Mouse (Mus musculus): ENCODE measurements around the gene Tnni3. TPM values are rescaled to one million over a fixed set of nuclear protein-coding genes. Genes with fewer than 3 reads are reported as not detected.

Tnni3 gene
- polyA plus RNA-seq, 1 experiment from 2014 or later, result 2.5 TPM

- peak; percentile 64 for DNase-seq (ENCODE audit: low spot score)
Observed at GRCm38 (mm10) chr7:4521231-4522003, 2.6 kb downstream of the Tnni3 start.

- DNase-seq (ENCODE audit: low spot score), result peak; percentile 59
Observed at GRCm38 (mm10) chr7:4518487-4518886, 5.5 kb downstream of the Tnni3 start.

- DNase-seq (ENCODE audit: low spot score), result no peak
Observed at GRCm38 (mm10) chr7:4516332-4517050, 7.5 kb downstream of the Tnni3 start, which contains the start of gene Tnnt1. Gene Tnnt1, minus strand, starts transcription at chr7:4516382.

GRCm38 (mm10) chr7:4515853-4516252 is 8.2 kb downstream of the Tnni3 start:
- DNase-seq (ENCODE audit: low spot score), result no peak

- DNase-seq (ENCODE audit: low spot score), result no peak
Observed at GRCm38 (mm10) chr7:4513829-4514712, 10.0 kb downstream of the Tnni3 start.

- peak; percentile 74 for DNase-seq (ENCODE audit: low spot score)
Observed at GRCm38 (mm10) chr7:4513236-4513635, 10.8 kb downstream of the Tnni3 start.

GRCm38 (mm10) chr7:4511489-4512224 is 12.4 kb downstream of the Tnni3 start:
- no peak for DNase-seq (ENCODE audit: low spot score)

GRCm38 (mm10) chr7:4509863-4510608 is 14.0 kb downstream of the Tnni3 start:
- peak; percentile 88 for DNase-seq (ENCODE audit: low spot score)

- DNase-seq (ENCODE audit: low spot score), result no peak
Observed at GRCm38 (mm10) chr7:4508739-4509116, 15.3 kb downstream of the Tnni3 start.

GRCm38 (mm10) chr7:4508062-4508738 is 15.8 kb downstream of the Tnni3 start:
- DNase-seq (ENCODE audit: low spot score), result no peak

GRCm38 (mm10) chr7:4507220-4507619 is 16.8 kb downstream of the Tnni3 start:
- DNase-seq (ENCODE audit: low spot score), result no peak

GRCm38 (mm10) chr7:4504646-4505435 is 19.2 kb downstream of the Tnni3 start:
- DNase-seq (ENCODE audit: low spot score), result no peak

GRCm38 (mm10) chr7:4503858-4504257 is 20.2 kb downstream of the Tnni3 start:
- DNase-seq (ENCODE audit: low spot score), result no peak

GRCm38 (mm10) chr7:4503100-4503499 is 20.9 kb downstream of the Tnni3 start:
- no peak for DNase-seq (ENCODE audit: low spot score)

- DNase-seq (ENCODE audit: low spot score), result peak; percentile 49
Observed at GRCm38 (mm10) chr7:4502421-4503090, 21.5 kb downstream of the Tnni3 start.

- peak; percentile 93 for DNase-seq (ENCODE audit: low spot score)
Observed at GRCm38 (mm10) chr7:4501558-4502397, 22.3 kb downstream of the Tnni3 start, which contains the start of gene Ppp1r12c. Gene Ppp1r12c, minus strand, starts transcription at chr7:4501680.

GRCm38 (mm10) chr7:4500892-4501471 is 23.0 kb downstream of the Tnni3 start:
- DNase-seq (ENCODE audit: low spot score), result peak; percentile 52
